Mouse (Mus musculus) neural tube, embryonic 12.5 days (tissue): Measurements from ENCODE around the gene B3gat1. TPM values are rescaled to one million over a fixed set of nuclear protein-coding genes. Genes with fewer than 3 reads are reported as not detected.
A peak's percentile ranks its signal among the peaks of the same experiment; 100 is the strongest.

Experiments
- ATAC-seq: fragments of 200-750 bp; cut with Nextera tagmentation; 2 replicates; pipeline ENCODE4 v1.8.0; 2017; ENCODE audit warnings: low read depth, mild to moderate bottlenecking, moderate TSS enrichment, moderate library complexity; ENCODE audit not compliant: low FRiP score
- H3K27ac ChIP-seq: fragments of 300-500 bp; sonication (generic); 2 replicates; pipeline ENCODE4 v1.5.1; 2016
- H3K27me3 ChIP-seq: fragments of 300-500 bp; sonication (generic); replicated peaks from 2 replicates; pipeline ENCODE4 v1.6.1; 2016; ENCODE audit warnings: mild to moderate bottlenecking
- H3K36me3 ChIP-seq: fragments of 300-500 bp; sonication (generic); 2 replicates; pipeline ENCODE4 v1.6.1; 2016; ENCODE audit warnings: mild to moderate bottlenecking
- H3K4me1 ChIP-seq: fragments of 300-500 bp; sonication (generic); 2 replicates; pipeline ENCODE4 v1.6.1; 2016
- H3K4me2 ChIP-seq: fragments of 300-500 bp; sonication (generic); replicated peaks from 2 replicates; pipeline ENCODE4 v1.6.1; 2016; ENCODE audit warnings: mild to moderate bottlenecking
- H3K4me3 ChIP-seq: fragments of 300-500 bp; sonication (generic); 2 replicates; pipeline ENCODE4 v1.5.1; 2016
- H3K9ac ChIP-seq: fragments of 300-500 bp; sonication (generic); 2 replicates; pipeline ENCODE4 v1.6.1; 2016; ENCODE audit warnings: mild to moderate bottlenecking
- H3K9me3 ChIP-seq: fragments of 300-500 bp; sonication (generic); 2 replicates; pipeline ENCODE4 v1.6.1; 2016; ENCODE audit warnings: mild to moderate bottlenecking
- WGBS: fragments of 180-500 bp; shearing (Covaris S2); methylation state at CpG from one replicate; pipeline ENCODE4 v1.1.7; 2016; 5-methylcytosine and 5-hydroxymethylcytosine counted together
- polyA plus RNA-seq: library from polyadenylated mRNA; unstranded; fragments of >200 nt; fragmentation: Nextera tagmentation; extraction: Ambion mirVana; gene quantifications from 2 replicates; pipeline ENCODE4 v1.2.1, GENCODE M21; 2016

Gene B3gat1
- polyA plus RNA-seq, 1 experiment from 2014 or later = 13.8 TPM

DNA sequence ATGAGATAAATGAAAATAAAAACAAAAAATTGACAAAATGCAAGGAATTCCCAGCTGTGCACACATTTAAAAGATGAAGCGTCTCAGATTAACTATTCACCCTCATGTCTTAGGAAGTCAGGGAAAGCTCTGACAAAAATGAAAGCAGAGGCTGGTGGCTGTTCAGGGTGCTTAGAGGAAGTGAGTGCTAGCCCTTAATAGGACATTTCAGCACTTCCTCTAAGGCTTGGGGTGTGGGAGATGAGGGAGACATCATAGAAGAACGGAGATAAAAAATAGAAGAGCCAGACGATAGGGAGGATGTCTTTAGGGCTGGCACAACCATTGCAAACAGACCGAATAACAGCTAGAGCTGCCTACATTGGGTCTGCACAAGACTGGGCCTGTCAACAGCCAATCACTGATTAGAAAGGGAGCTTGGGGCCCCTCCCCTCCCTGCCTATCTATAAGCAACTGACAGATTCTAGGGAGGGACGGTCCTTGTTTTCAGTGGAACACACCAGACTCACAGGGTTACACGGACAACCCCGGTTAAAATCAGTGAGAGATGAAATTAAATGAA lies 50.0 kb downstream of the B3gat1 start:
- peak; percentile 53; the same call in 1 of the 2 replicates for ATAC-seq
- H3K4me3 ChIP-seq = no peak overlapping the region
- no peaks in the 10 kb centered on the region for H3K27me3 ChIP-seq
- no peaks in the 10 kb centered on the region for H3K4me1 ChIP-seq
- no peaks in the 10 kb centered on the region for H3K36me3 ChIP-seq
- no peak overlapping the region for H3K27ac ChIP-seq
- no peak overlapping the region for H3K4me2 ChIP-seq
- H3K9me3 ChIP-seq = no peaks in the 10 kb centered on the region
- no peak overlapping the region for H3K9ac ChIP-seq
- WGBS = 83% methylated on average over 7 of the region's 7 CpGs

DNA sequence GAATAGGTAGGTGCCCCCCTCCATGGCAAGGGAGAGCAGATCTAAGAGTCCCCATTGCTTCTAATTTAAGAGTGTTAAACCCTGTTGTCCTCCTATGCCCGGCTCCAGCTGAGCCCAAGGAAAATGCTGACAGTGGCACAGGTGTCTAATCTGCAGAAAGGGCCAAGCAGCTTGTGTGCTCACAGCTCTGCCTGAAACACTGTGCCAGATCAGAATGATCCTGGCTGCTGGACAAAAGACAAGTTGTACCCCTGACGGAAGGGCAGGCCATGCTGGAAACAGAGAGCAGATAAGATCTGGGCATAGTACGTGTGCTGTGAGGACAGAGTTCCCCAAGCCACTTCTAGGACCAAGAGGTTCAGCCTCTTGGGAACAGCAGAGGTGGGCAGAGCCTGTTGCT lies 59.3 kb downstream of the B3gat1 start:
- H3K27ac ChIP-seq = no peak overlapping the region
- no peaks in the 10 kb centered on the region for H3K36me3 ChIP-seq
- H3K9me3 ChIP-seq = no peaks in the 10 kb centered on the region
- no peak overlapping the region for H3K9ac ChIP-seq
- H3K4me3 ChIP-seq = no peak overlapping the region
- H3K4me2 ChIP-seq = no peak overlapping the region
- no peak for ATAC-seq
- WGBS = 84% methylated on average over 3 of the region's 3 CpGs
- H3K4me1 ChIP-seq = no peaks in the 10 kb centered on the region
- no peaks in the 10 kb centered on the region for H3K27me3 ChIP-seq

- Histone ChIP-seq H3K4me3 (no peak overlapping the region), H3K4me1 (no peaks in the 10 kb centered on the region), H3K4me2 (no peak overlapping the region), H3K27me3 (no peaks in the 10 kb centered on the region), H3K9me3 (no peaks in the 10 kb centered on the region), H3K9ac (no peak overlapping the region), H3K36me3 (no peaks in the 10 kb centered on the region), H3K27ac (no peak overlapping the region)
- no peak for ATAC-seq
- 91% methylated on average over 3 of the region's 3 CpGs for WGBS
Observed at GRCm38 (mm10) chr9:26798205-26798604, 64.7 kb downstream of the B3gat1 start.

DNA sequence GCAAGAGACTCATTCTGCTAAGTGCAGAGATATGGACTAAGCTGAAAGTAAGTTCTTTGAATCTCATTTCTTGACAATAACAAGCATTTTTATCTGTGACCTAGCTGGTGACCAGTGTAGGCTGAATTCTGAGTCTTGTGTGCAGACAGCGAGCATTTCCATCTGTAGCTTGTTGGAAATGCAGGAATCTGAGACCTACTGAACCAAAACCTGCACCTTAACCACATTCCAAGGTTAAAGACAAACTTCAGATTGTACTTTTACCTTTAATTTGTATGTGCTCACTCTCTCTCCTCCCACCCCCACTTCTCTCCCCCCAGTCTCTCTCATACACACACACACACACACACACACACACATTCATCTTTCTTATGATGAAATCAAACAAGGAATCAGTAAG lies 65.2 kb downstream of the B3gat1 start:
- Histone ChIP-seq H3K9me3 (no peaks in the 10 kb centered on the region), H3K36me3 (no peaks in the 10 kb centered on the region), H3K9ac (no peak overlapping the region), H3K4me1 (no peaks in the 10 kb centered on the region), H3K4me3 (no peak overlapping the region), H3K27me3 (no peaks in the 10 kb centered on the region), H3K27ac (no peak overlapping the region), H3K4me2 (no peak overlapping the region)
- no peak for ATAC-seq
- 78% methylated on average over 1 of the region's 1 CpGs for WGBS

DNA sequence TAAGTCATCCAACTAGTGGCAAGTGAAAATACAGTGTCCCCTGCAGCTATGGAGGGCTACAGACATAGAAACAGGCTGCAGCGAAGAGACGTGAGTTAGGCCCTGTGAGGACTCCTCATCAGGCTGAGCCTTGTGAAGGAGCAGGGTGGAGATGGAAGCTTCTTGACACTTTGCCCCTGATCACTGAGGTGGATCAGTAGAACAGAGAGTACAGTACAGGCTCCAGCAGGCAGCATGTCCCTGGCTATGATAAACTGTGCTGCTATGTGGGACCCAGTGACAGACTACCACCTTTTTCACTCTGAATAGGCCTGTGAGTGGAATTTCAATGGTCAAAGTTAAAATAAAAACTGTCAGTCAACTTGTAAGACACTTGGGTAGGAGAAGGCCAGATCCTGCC lies 66.8 kb downstream of the B3gat1 start:
- H3K9me3 ChIP-seq = no peaks in the 10 kb centered on the region
- no peaks in the 10 kb centered on the region for H3K4me1 ChIP-seq
- no peak for ATAC-seq
- no peak overlapping the region for H3K4me2 ChIP-seq
- no peaks in the 10 kb centered on the region for H3K27me3 ChIP-seq
- no peak overlapping the region for H3K9ac ChIP-seq
- WGBS = 96% methylated on average over 2 of the region's 2 CpGs
- H3K4me3 ChIP-seq = no peak overlapping the region
- H3K27ac ChIP-seq = no peak overlapping the region
- H3K36me3 ChIP-seq = no peaks in the 10 kb centered on the region

- H3K36me3 ChIP-seq = no peaks in the 10 kb centered on the region
- no peak overlapping the region for H3K4me2 ChIP-seq
- no peak overlapping the region for H3K9ac ChIP-seq
- no peak for ATAC-seq
- no peaks in the 10 kb centered on the region for H3K27me3 ChIP-seq
- H3K4me3 ChIP-seq = no peak overlapping the region
- H3K4me1 ChIP-seq = no peaks in the 10 kb centered on the region; the same call in 1 of the 2 replicates
- no peaks in the 10 kb centered on the region for H3K9me3 ChIP-seq
- no peak overlapping the region for H3K27ac ChIP-seq
Observed at GRCm38 (mm10) chr9:26804321-26804720, 70.8 kb downstream of the B3gat1 start.

GRCm38 (mm10) chr9:26805935-26806666 lies 72.6 kb downstream of the B3gat1 start, which contains the start of gene Glb1l2:
Glb1l2 (minus strand) TSS chr9:26806468.
- Histone ChIP-seq H3K4me2 (peak within 1 kb of the TSS; percentile 79), H3K9me3 (no peaks in the 10 kb centered on the region), H3K27me3 (no peaks in the 10 kb centered on the region), H3K4me1 (no peaks in the 10 kb centered on the region; the same call in 1 of the 2 replicates), H3K4me3 (peak within 1 kb of the TSS; percentile 43), H3K36me3 (no peaks in the 10 kb centered on the region), H3K9ac (peak within 1 kb of the TSS; percentile 47; the same call in 1 of the 2 replicates), H3K27ac (no peak within 1 kb of the TSS)
- WGBS = 1% methylated on average over 33 of the region's 33 CpGs
- peak; percentile 100 for ATAC-seq

DNA sequence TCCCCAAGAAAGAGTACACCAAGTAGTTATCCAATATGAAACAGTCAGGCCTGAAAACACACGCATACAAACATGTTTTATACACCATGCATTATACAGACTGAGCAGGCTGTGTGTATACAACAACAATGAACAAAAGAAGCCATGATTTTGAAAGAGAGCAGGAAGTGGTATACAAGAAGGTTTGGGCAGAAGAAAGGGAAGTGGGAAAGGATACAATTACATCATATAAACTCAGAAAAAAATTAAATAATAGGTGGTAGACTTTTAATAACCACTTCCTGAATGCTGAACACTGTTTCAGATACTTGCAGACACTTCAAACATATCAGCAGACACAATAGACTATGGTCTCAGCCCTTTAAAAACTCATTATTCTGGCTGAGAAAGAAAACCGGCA lies 75.2 kb downstream of the B3gat1 start:
- Histone ChIP-seq H3K36me3 (no peaks in the 10 kb centered on the region), H3K9ac (no peak overlapping the region), H3K4me3 (no peak overlapping the region), H3K4me2 (no peak overlapping the region), H3K9me3 (no peaks in the 10 kb centered on the region), H3K27ac (no peak overlapping the region), H3K27me3 (no peaks in the 10 kb centered on the region), H3K4me1 (no peaks in the 10 kb centered on the region; the same call in 1 of the 2 replicates)
- 87% methylated on average over 2 of the region's 2 CpGs for WGBS
- ATAC-seq = no peak

Other genes starting within 250 kb of the B3gat1 start
- gene Glb1l2, start 72.7 kb downstream of the B3gat1 start, polyA plus RNA-seq = 2.8 and 3.1 TPM in 2 replicates
- not detected in 2 replicates for gene Glb1l3, start 127.2 kb downstream of the B3gat1 start, polyA plus RNA-seq
- gene Gm1110, start 189.4 kb downstream of the B3gat1 start, polyA plus RNA-seq = not detected in 2 replicates